Mouse (Mus musculus) kidney, postnatal 0 days (tissue): ENCODE results near the gene Prr12. TPM values are rescaled to one million over a fixed set of nuclear protein-coding genes. Genes with fewer than 3 reads are reported as not detected.

Source experiments
- ATAC-seq: fragments of 200-750 bp; cut with Nextera tagmentation; replicated peaks from 2 replicates; pipeline ENCODE4 v1.8.0; 2017; ENCODE audit warnings: low read depth, moderate number of reproducible peaks, moderate TSS enrichment, moderate library complexity; ENCODE audit not compliant: low FRiP score
- DNase-seq: peaks from one replicate; pipeline ENCODE4 v3.0.0-alpha.2; 2016; ENCODE audit warnings: low spot score
- H3K27ac ChIP-seq: fragments of 300-500 bp; sonication (generic); 2 replicates; pipeline ENCODE4 v1.5.1; 2014; ENCODE audit warnings: mild to moderate bottlenecking
- H3K27me3 ChIP-seq: fragments of 300-500 bp; sonication (generic); 2 replicates; pipeline ENCODE4 v1.6.1; 2014; ENCODE audit warnings: low read length, mixed read lengths; ENCODE audit not compliant: insufficient read depth
- H3K36me3 ChIP-seq: fragments of 300-500 bp; sonication (generic); 2 replicates; pipeline ENCODE4 v1.6.1; 2014; ENCODE audit warnings: low read length, mixed read lengths; ENCODE audit not compliant: insufficient read depth
- H3K4me1 ChIP-seq: fragments of 300-500 bp; sonication (generic); replicated peaks from 2 replicates; pipeline ENCODE4 v1.6.1; 2014; ENCODE audit warnings: antibody characterized with exemption, low read length, mixed read lengths; ENCODE audit not compliant: insufficient read depth
- H3K4me2 ChIP-seq: fragments of 300-500 bp; sonication (generic); 2 replicates; pipeline ENCODE4 v1.6.1; 2014; ENCODE audit warnings: mild to moderate bottlenecking, low read length, moderate library complexity, mixed read lengths
- H3K4me3 ChIP-seq: fragments of 300-500 bp; sonication (generic); replicated peaks from 2 replicates; pipeline ENCODE4 v1.5.1; 2014; ENCODE audit warnings: low read depth, low read length
- H3K9ac ChIP-seq: fragments of 300-500 bp; sonication (generic); 2 replicates; pipeline ENCODE4 v1.6.1; 2014; ENCODE audit warnings: low read depth, low read length
- H3K9me3 ChIP-seq: fragments of 300-500 bp; sonication (generic); replicated peaks from 2 replicates; pipeline ENCODE4 v1.6.1; 2016; ENCODE audit warnings: low read length, inconsistent platforms, mixed read lengths
- CTCF ChIP-seq: IDR thresholded peaks from 2 replicates; pipeline ENCODE4 v1.5.1; 2016; ENCODE audit warnings: antibody characterized with exemption, low read depth, mild to moderate bottlenecking, moderate library complexity
- WGBS: fragments of 180-500 bp; shearing (Covaris S2); extraction: QIAGEN DNeasy Blood & Tissue Kit; methylation state at CpG from one replicate; pipeline ENCODE4 v1.1.7; 2014; 5-methylcytosine and 5-hydroxymethylcytosine counted together
- polyA plus RNA-seq: library from polyadenylated mRNA; unstranded; fragments of >200 nt; fragmentation: Nextera tagmentation; extraction: Ambion mirVana; gene quantifications from 2 replicates; pipeline ENCODE4 v1.2.1, GENCODE M21; 2015

Gene Prr12
- polyA plus RNA-seq, 1 experiment from 2014 or later: 5.8 TPM

- Histone ChIP-seq H3K4me3 (peak within 1 kb of the TSS; percentile 98), H3K4me2 (peak within 1 kb of the TSS; percentile 76), H3K4me1 (peaks cover 11% of the 10 kb centered on the region; the same call in 1 of the 2 replicates), H3K9ac (peak within 1 kb of the TSS; percentile 97), H3K27ac (peak within 1 kb of the TSS; percentile 96), H3K27me3 (no peaks in the 10 kb centered on the region), H3K9me3 (no peaks in the 10 kb centered on the region), H3K36me3 (peaks cover 21% of the 10 kb centered on the region)
- peak; percentile 88 for ATAC-seq
- TF ChIP-seq CTCF: no peak
- DNase-seq: peak; percentile 99
- WGBS: under 1% methylated on average over 63 of the region's 69 CpGs
Measured at GRCm38 (mm10) chr7:45015957-45016612, 36.6 kb downstream of the Prr12 start, which contains the start of gene Scaf1. Gene Scaf1, minus strand, starts transcription at chr7:45016363.

- DNase-seq (no peak), ATAC-seq (no peak)
- peak overlapping the region; percentile 96 for H3K27ac ChIP-seq
- WGBS: 0% methylated on average over 20 of the region's 20 CpGs
- peak overlapping the region; percentile 76 for H3K4me2 ChIP-seq
- TF ChIP-seq CTCF: no peak
- peak overlapping the region; percentile 97 for H3K9ac ChIP-seq
- H3K9me3 ChIP-seq: no peaks in the 10 kb centered on the region
- no peaks in the 10 kb centered on the region for H3K27me3 ChIP-seq
- H3K36me3 ChIP-seq: peaks cover 26% of the 10 kb centered on the region
- H3K4me3 ChIP-seq: peak overlapping the region; percentile 98
- peaks cover 11% of the 10 kb centered on the region; the same call in 1 of the 2 replicates for H3K4me1 ChIP-seq
Measured at GRCm38 (mm10) chr7:45015344-45015956, 37.2 kb downstream of the Prr12 start.

- DNase-seq (no peak), ATAC-seq (no peak)
- no peak overlapping the region for H3K27ac ChIP-seq
- no peaks in the 10 kb centered on the region for H3K9me3 ChIP-seq
- H3K4me3 ChIP-seq: no peak overlapping the region
- peaks cover 11% of the 10 kb centered on the region; the same call in 1 of the 2 replicates for H3K4me1 ChIP-seq
- H3K27me3 ChIP-seq: no peaks in the 10 kb centered on the region
- H3K4me2 ChIP-seq: no peak overlapping the region
- H3K36me3 ChIP-seq: peaks cover 33% of the 10 kb centered on the region
- TF ChIP-seq CTCF: no peak
- H3K9ac ChIP-seq: no peak overlapping the region
- WGBS: 96% methylated on average over 3 of the region's 3 CpGs
Measured at GRCm38 (mm10) chr7:45014096-45014451, 38.6 kb downstream of the Prr12 start.

GRCm38 (mm10) chr7:45013366-45014095 is 39.1 kb downstream of the Prr12 start:
- no peaks in the 10 kb centered on the region for H3K9me3 ChIP-seq
- peaks cover 11% of the 10 kb centered on the region; the same call in 1 of the 2 replicates for H3K4me1 ChIP-seq
- H3K4me3 ChIP-seq: no peak overlapping the region
- no peak for TF ChIP-seq CTCF
- DNase-seq: no peak
- H3K36me3 ChIP-seq: peaks cover 38% of the 10 kb centered on the region
- H3K4me2 ChIP-seq: no peak overlapping the region
- H3K27ac ChIP-seq: no peak overlapping the region
- WGBS: 93% methylated on average over 16 of the region's 16 CpGs
- ATAC-seq: no peak
- H3K9ac ChIP-seq: no peak overlapping the region
- no peaks in the 10 kb centered on the region for H3K27me3 ChIP-seq

GRCm38 (mm10) chr7:45012824-45013223 is 39.9 kb downstream of the Prr12 start:
- WGBS: 87% methylated on average over 4 of the region's 4 CpGs
- Histone ChIP-seq H3K4me3 (no peak overlapping the region), H3K27ac (no peak overlapping the region), H3K27me3 (no peaks in the 10 kb centered on the region), H3K4me2 (no peak overlapping the region), H3K9ac (no peak overlapping the region), H3K36me3 (peaks cover 45% of the 10 kb centered on the region), H3K9me3 (no peaks in the 10 kb centered on the region), H3K4me1 (peaks cover 7% of the 10 kb centered on the region; the same call in 1 of the 2 replicates)
- DNase-seq (no peak), ATAC-seq (no peak)
- TF ChIP-seq CTCF: no peak

GRCm38 (mm10) chr7:45012011-45012410 is 40.7 kb downstream of the Prr12 start:
- H3K27ac ChIP-seq: no peak overlapping the region
- no peaks in the 10 kb centered on the region for H3K27me3 ChIP-seq
- no peaks in the 10 kb centered on the region for H3K9me3 ChIP-seq
- peaks cover 53% of the 10 kb centered on the region for H3K36me3 ChIP-seq
- no peak overlapping the region for H3K4me3 ChIP-seq
- no peak overlapping the region for H3K9ac ChIP-seq
- 100% methylated on average over 6 of the region's 6 CpGs for WGBS
- no peak for TF ChIP-seq CTCF
- H3K4me2 ChIP-seq: no peak overlapping the region
- H3K4me1 ChIP-seq: peaks cover 7% of the 10 kb centered on the region; the same call in 1 of the 2 replicates
- ATAC-seq (no peak), DNase-seq (no peak)
